Mouse (Mus musculus): ENCODE data around the gene Fam83f. TPM values are rescaled to one million over a fixed set of nuclear protein-coding genes. Genes with fewer than 3 reads are reported as not detected.

Gene Fam83f
- polyA plus RNA-seq, 1 experiment: 0.01 TPM

- no peaks in the 10 kb centered on the region for H3K36me3 ChIP-seq (ENCODE audit: control insufficient read depth, insufficient read depth)
- no peaks in the 10 kb centered on the region for H3K79me3 ChIP-seq (ENCODE audit: low read depth)
- TF ChIP-seq CEBPB (IDR thresholded peaks at IDR 0.05; ENCODE audit: low read depth): no peak
- TF ChIP-seq CTCF (IDR thresholded peaks at IDR 0.05; ENCODE audit: control insufficient read depth, insufficient read depth, insufficient read length): no peak
- no peak for TF ChIP-seq FOSL1 (IDR thresholded peaks at IDR 0.05; ENCODE audit: insufficient read depth, low read length, poor library complexity, severe bottlenecking)
- no peak for TF ChIP-seq MAX (IDR thresholded peaks at IDR 0.05)
- TF ChIP-seq USF1 (IDR thresholded peaks at IDR 0.05; ENCODE audit: low read depth): no peak
- TF ChIP-seq MYOG (IDR thresholded peaks at IDR 0.05; ENCODE audit: control insufficient read depth, extremely low read depth, insufficient read length): no peak
- TF ChIP-seq MYOD1 (IDR thresholded peaks at IDR 0.05; ENCODE audit: control insufficient read depth, insufficient read length, low read depth): no peak
- H3K4me3 ChIP-seq (ENCODE audit: insufficient read depth, poor library complexity, severe bottlenecking): no peak overlapping the region
- H3ac ChIP-seq (ENCODE audit: control insufficient read depth, insufficient read length, low read depth): no peak overlapping the region
- no peaks in the 10 kb centered on the region for H3K27me3 ChIP-seq (ENCODE audit: control insufficient read depth, insufficient read depth, insufficient read length)
- H3K79me2 ChIP-seq (ENCODE audit: control insufficient read depth, insufficient read depth): no peaks in the 10 kb centered on the region
These were observed 70.2 kb downstream of the Fam83f start for GRCm38 (mm10) chr15:80741836-80742235.

DNA sequence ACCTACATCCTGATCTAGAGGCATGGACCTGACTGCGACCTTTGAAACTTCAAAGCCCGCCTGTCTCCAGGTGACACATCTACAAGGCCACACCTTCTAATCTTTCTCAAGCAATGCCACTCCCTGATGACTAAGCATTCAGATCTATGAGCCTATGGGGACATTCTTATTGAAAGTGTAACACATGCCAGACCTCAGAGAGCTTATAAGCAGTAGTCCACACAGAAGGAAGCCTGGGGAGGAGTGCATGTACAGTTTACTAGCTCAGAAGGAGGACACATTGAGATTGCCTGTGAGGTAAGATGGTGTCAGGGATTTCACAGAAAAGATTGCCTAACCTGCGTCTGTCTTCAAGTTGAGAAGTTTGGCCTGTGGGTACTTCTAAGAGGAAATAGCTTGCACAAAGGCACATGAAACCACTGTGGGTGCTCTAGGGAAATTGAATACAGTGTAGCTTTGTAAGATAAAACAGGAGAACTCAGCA lies 71.4 kb downstream of the Fam83f start:
- TF ChIP-seq MAX (IDR thresholded peaks at IDR 0.05) (peak; percentile 12), MYOD1 (IDR thresholded peaks at IDR 0.05; ENCODE audit: control insufficient read depth, insufficient read length, low read depth) (no peak)

DNA sequence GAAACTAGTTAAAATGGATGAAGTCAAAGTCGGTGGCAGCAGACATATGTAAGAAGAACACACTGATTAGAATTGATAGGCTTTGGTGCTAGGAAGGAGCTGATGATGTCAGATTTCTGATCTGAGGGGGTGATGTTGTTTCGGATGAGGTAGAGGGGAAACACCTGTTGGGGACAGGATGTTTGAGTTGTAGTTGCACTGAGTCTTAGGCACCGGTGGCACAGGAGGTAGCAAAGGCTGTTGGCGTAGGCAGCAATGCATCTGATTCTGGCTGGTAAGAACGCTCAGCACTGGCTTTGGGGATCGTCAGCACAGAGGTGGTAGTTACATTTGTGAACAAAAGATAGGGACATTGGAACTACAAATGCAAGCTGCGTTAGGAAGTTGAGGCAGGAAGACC lies 72.0 kb downstream of the Fam83f start:
- no peak for TF ChIP-seq CEBPB (IDR thresholded peaks at IDR 0.05; ENCODE audit: low read depth)
- no peak for TF ChIP-seq FOSL1 (IDR thresholded peaks at IDR 0.05; ENCODE audit: insufficient read depth, low read length, poor library complexity, severe bottlenecking)
- no peak for TF ChIP-seq MYOD1 (IDR thresholded peaks at IDR 0.05; ENCODE audit: control insufficient read depth, insufficient read length, low read depth)
- H3ac ChIP-seq (ENCODE audit: control insufficient read depth, insufficient read length, low read depth): no peak overlapping the region

More for the DNA sequence above, 71.4 kb downstream of the Fam83f start:
- Histone ChIP-seq H3ac (ENCODE audit: control insufficient read depth, insufficient read length, low read depth) (no peak overlapping the region), H3K79me3 (ENCODE audit: low read depth) (no peaks in the 10 kb centered on the region), H3K36me3 (ENCODE audit: control insufficient read depth, insufficient read depth) (no peaks in the 10 kb centered on the region), H3K27me3 (ENCODE audit: control insufficient read depth, insufficient read depth, insufficient read length) (no peaks in the 10 kb centered on the region), H3K79me2 (ENCODE audit: control insufficient read depth, insufficient read depth) (no peaks in the 10 kb centered on the region), H3K4me3 (ENCODE audit: insufficient read depth, poor library complexity, severe bottlenecking) (no peak overlapping the region)

GRCm38 (mm10) chr15:80744667-80745422 lies 73.2 kb downstream of the Fam83f start:
- no peaks in the 10 kb centered on the region for H3K79me2 ChIP-seq (ENCODE audit: control insufficient read depth, insufficient read depth)
- TF ChIP-seq MYOG (IDR thresholded peaks at IDR 0.05; ENCODE audit: control insufficient read depth, extremely low read depth, insufficient read length): no peak
- no peaks in the 10 kb centered on the region for H3K36me3 ChIP-seq (ENCODE audit: control insufficient read depth, insufficient read depth)
- no peaks in the 10 kb centered on the region for H3K27me3 ChIP-seq (ENCODE audit: control insufficient read depth, insufficient read depth, insufficient read length)
- no peaks in the 10 kb centered on the region for H3K79me3 ChIP-seq (ENCODE audit: low read depth)
- no peak overlapping the region for H3ac ChIP-seq (ENCODE audit: control insufficient read depth, insufficient read length, low read depth)
- H3K4me3 ChIP-seq (ENCODE audit: insufficient read depth, poor library complexity, severe bottlenecking): no peak overlapping the region

More for the DNA sequence above, 72.0 kb downstream of the Fam83f start:
- Histone ChIP-seq H3K27me3 (ENCODE audit: control insufficient read depth, insufficient read depth, insufficient read length) (no peaks in the 10 kb centered on the region), H3K79me3 (ENCODE audit: low read depth) (no peaks in the 10 kb centered on the region), H3K36me3 (ENCODE audit: control insufficient read depth, insufficient read depth) (no peaks in the 10 kb centered on the region), H3K79me2 (ENCODE audit: control insufficient read depth, insufficient read depth) (no peaks in the 10 kb centered on the region), H3K4me3 (ENCODE audit: insufficient read depth, poor library complexity, severe bottlenecking) (no peak overlapping the region)

GRCm38 (mm10) chr15:80748979-80749378 lies 77.3 kb downstream of the Fam83f start:
- H3K79me3 ChIP-seq (ENCODE audit: low read depth): no peaks in the 10 kb centered on the region
- no peak for TF ChIP-seq MYOD1 (IDR thresholded peaks at IDR 0.05; ENCODE audit: control insufficient read depth, insufficient read length, low read depth)
- no peak for TF ChIP-seq CEBPB (IDR thresholded peaks at IDR 0.05; ENCODE audit: low read depth)
- no peak for TF ChIP-seq MAX (IDR thresholded peaks at IDR 0.05)
- TF ChIP-seq CTCF (IDR thresholded peaks at IDR 0.05; ENCODE audit: control insufficient read depth, insufficient read depth, insufficient read length): no peak
- H3K79me2 ChIP-seq (ENCODE audit: control insufficient read depth, insufficient read depth): no peaks in the 10 kb centered on the region
- no peaks in the 10 kb centered on the region for H3K36me3 ChIP-seq (ENCODE audit: control insufficient read depth, insufficient read depth)
- no peaks in the 10 kb centered on the region for H3K27me3 ChIP-seq (ENCODE audit: control insufficient read depth, insufficient read depth, insufficient read length)
- no peak overlapping the region for H3K4me3 ChIP-seq (ENCODE audit: insufficient read depth, poor library complexity, severe bottlenecking)
- no peak overlapping the region for H3ac ChIP-seq (ENCODE audit: control insufficient read depth, insufficient read length, low read depth)

Small RNAs within 50 kb of the gene (microRNA-seq; reads per million reads assigned to microRNA genes)
- gene Mir6957 (ENCODE audit: borderline microRNAs expressed): not detected

Other genes starting within 250 kb of the Fam83f start
- gene Enthd1, start 106.7 kb upstream of the Fam83f start, polyA plus RNA-seq (2012; fragmentation: generic; extraction: Trizol): 0.02 TPM
- gene Grap2, start 99.3 kb upstream of the Fam83f start, polyA plus RNA-seq (2012; fragmentation: generic; extraction: Trizol): under 0.01 TPM
- 9.4 TPM for gene Tnrc6b, start 39.5 kb downstream of the Fam83f start, polyA plus RNA-seq (2012; fragmentation: generic; extraction: Trizol)